Mouse (Mus musculus) erythroblast, embryonic 14.5 days (primary cell): Measurements from ENCODE around the gene H2al1c.
"Not testable (repeated sequence)": the region's sequence is repeated elsewhere in the genome, so short reads cannot be mapped to it uniquely, and the experiment has no call there.

Experiments used
- GATA1 ChIP-seq: IDR thresholded peaks from 2 replicates; pipeline ENCODE4 v1.6.1; 2012; ENCODE audit warnings: low read length, inconsistent platforms, mixed read lengths
- TAL1 ChIP-seq: IDR thresholded peaks from 3 replicates; pipeline ENCODE4 v1.6.1; 2012; ENCODE audit warnings: low read length, inconsistent platforms, mixed read lengths

GRCm38 (mm10) chrX:11317956-11318355 lies 12.5 kb downstream of the H2al1c start, which contains the start of gene H2al1g:
- not testable (repeated sequence) for TF ChIP-seq TAL1, GATA1
